Mouse (Mus musculus): Measurements from ENCODE around the gene Msh6. TPM values are rescaled to one million over a fixed set of nuclear protein-coding genes. Genes with fewer than 3 reads are reported as not detected.

The Msh6 gene
- total and polyA plus RNA-seq, 3 experiments, result 76.5 to 79.3 (median 79.0) TPM

DNA sequence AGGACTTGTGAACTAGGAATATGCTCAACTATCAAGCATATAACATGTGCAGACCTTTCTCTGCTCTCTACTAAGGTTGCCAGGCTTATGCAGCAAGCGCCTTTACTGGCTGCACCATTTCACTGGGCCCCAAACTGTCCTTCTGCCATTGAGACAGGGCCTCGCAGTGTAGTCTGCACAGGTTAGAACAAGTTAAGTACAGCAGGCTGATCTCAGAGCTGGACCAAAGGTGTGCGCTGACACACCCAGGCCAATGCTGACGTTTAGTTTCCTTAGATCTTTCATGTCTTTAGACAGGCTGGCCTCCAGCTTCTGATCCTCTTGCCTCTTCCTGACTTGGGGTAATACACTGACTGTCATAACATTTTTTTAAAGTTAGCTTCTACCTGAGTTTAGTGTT lies 22.9 kb downstream of the Msh6 start:
- Histone ChIP-seq H3K9ac (ENCODE audit: insufficient read depth, low read depth) (no peak overlapping the region), H3K79me2 (replicated peaks; ENCODE audit: control insufficient read depth, extremely low read depth, insufficient read depth, poor library complexity, severe bottlenecking) (peaks cover 5% of the 10 kb centered on the region; the same call in 1 of the 2 replicates), H3K27me3 (replicated peaks) (no peaks in the 10 kb centered on the region), H3K36me3 (replicated peaks in 1 of 2; ENCODE audit: control insufficient read depth in 1 of 2, insufficient read depth in 1 of 2, low read length in 1 of 2) (peaks cover 69 to 95% of the 10 kb centered on the region in 2 experiments), H3K4me3 (replicated peaks in 1 of 3; ENCODE audit: low read depth in 2 of 3, low read length in 2 of 3, poor library complexity in 1 of 3) (no peak overlapping the region), H3K27ac (ENCODE audit: insufficient read depth, low read depth) (no peak overlapping the region), H3K4me1 (ENCODE audit: control insufficient read depth in 1 of 2, insufficient read depth in 2 of 2) (no peaks in the 10 kb centered on the region), H3K4me2 (ENCODE audit: insufficient read depth, low read depth, poor library complexity, severe bottlenecking) (no peak overlapping the region), H3K9me3 (replicated peaks; ENCODE audit: low read length) (no peaks in the 10 kb centered on the region)
- TF ChIP-seq MAZ (IDR thresholded peaks at IDR 0.05; ENCODE audit: low read depth, low read length) (no peak), POLR2A (IDR thresholded peaks at IDR 0.05; ENCODE audit: low read depth, low read length) (no peak), ELF1 (IDR thresholded peaks at IDR 0.05; ENCODE audit: low read depth, low read length) (no peak), ZC3H11A (IDR thresholded peaks at IDR 0.05; ENCODE audit: low read depth, low read length) (no peak), E2F4 (IDR thresholded peaks at IDR 0.05; ENCODE audit: insufficient replicate concordance, low read depth, low read length) (no peak), NRF1 (IDR thresholded peaks at IDR 0.05; ENCODE audit: low read depth, low read length) (no peak), MEF2A (IDR thresholded peaks at IDR 0.05; ENCODE audit: borderline replicate concordance, low read depth, low read length) (no peak), USF1 (IDR thresholded peaks at IDR 0.05; ENCODE audit: low read depth, low read length) (no peak), PAX5 (IDR thresholded peaks at IDR 0.05; ENCODE audit: low read length) (no peak), MXI1 (IDR thresholded peaks at IDR 0.05; ENCODE audit: low read depth, low read length) (no peak), CTCF (conservative IDR thresholded peaks at IDR 0.05 in 1 of 2, IDR thresholded peaks at IDR 0.05 in 1 of 2; ENCODE audit: low read depth in 2 of 2, low read length in 2 of 2) (no peak), NELFE (IDR thresholded peaks at IDR 0.05; ENCODE audit: low read depth, low read length) (no peak)
- dilution Hi-C loops (cut with MboI; ENCODE audit: extremely low pct_ligation_motif_present, extremely low pct_unique_long_range_greater_than_20kb, low sequenced_read_pairs), result no loop called here
- DNase-seq (ENCODE audit: extremely low read depth), result no peak
- in situ Hi-C loops (cut with MboI; ENCODE audit: low pct_ligation_motif_present, low pct_unique_long_range_greater_than_20kb, low sequenced_read_pairs), result no loop called here

DNA sequence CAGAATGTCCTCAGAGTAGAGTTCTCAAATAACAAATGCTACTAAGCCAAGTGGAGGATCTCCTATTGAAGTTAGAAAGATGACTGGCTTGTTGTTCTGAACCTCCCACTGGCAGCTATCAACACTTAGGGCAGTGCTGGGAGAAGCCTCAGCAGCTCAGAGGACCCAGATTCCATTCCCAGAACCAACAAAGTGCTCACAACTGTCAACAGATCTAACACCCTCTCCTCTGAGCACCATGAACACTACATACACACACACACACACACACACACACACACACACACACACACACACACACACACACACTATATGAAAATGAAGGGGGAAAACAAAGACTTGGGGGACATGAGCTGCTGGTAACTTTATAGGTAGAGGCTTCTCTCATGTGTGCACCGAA lies 30.0 kb downstream of the Msh6 start:
- Histone ChIP-seq H3K27me3 (replicated peaks) (no peaks in the 10 kb centered on the region), H3K4me1 (ENCODE audit: control insufficient read depth in 1 of 2, insufficient read depth in 2 of 2) (no peaks in the 10 kb centered on the region), H3K9me3 (replicated peaks; ENCODE audit: low read length) (no peaks in the 10 kb centered on the region), H3K4me3 (replicated peaks in 1 of 3; ENCODE audit: low read depth in 2 of 3, low read length in 2 of 3, poor library complexity in 1 of 3) (no peak overlapping the region), H3K4me2 (ENCODE audit: insufficient read depth, low read depth, poor library complexity, severe bottlenecking) (no peak overlapping the region), H3K36me3 (replicated peaks in 1 of 2; ENCODE audit: control insufficient read depth in 1 of 2, insufficient read depth in 1 of 2, low read length in 1 of 2) (peaks cover 65 to 81% of the 10 kb centered on the region in 2 experiments), H3K9ac (ENCODE audit: insufficient read depth, low read depth) (no peak overlapping the region), H3K27ac (ENCODE audit: insufficient read depth, low read depth) (no peak overlapping the region), H3K79me2 (replicated peaks; ENCODE audit: control insufficient read depth, extremely low read depth, insufficient read depth, poor library complexity, severe bottlenecking) (peaks cover 15% of the 10 kb centered on the region)
- in situ Hi-C loops (cut with MboI; ENCODE audit: low pct_ligation_motif_present, low pct_unique_long_range_greater_than_20kb, low sequenced_read_pairs) (no loop called here), dilution Hi-C loops (cut with MboI; ENCODE audit: extremely low pct_ligation_motif_present, extremely low pct_unique_long_range_greater_than_20kb, low sequenced_read_pairs) (no loop called here)
- TF ChIP-seq NELFE (IDR thresholded peaks at IDR 0.05; ENCODE audit: low read depth, low read length) (no peak), POLR2AphosphoS2 (IDR thresholded peaks at IDR 0.05; ENCODE audit: low read depth, low read length) (peak; percentile 53; the same call in 1 of the 2 replicates)
- DNase-seq (ENCODE audit: extremely low read depth), result no peak

DNA sequence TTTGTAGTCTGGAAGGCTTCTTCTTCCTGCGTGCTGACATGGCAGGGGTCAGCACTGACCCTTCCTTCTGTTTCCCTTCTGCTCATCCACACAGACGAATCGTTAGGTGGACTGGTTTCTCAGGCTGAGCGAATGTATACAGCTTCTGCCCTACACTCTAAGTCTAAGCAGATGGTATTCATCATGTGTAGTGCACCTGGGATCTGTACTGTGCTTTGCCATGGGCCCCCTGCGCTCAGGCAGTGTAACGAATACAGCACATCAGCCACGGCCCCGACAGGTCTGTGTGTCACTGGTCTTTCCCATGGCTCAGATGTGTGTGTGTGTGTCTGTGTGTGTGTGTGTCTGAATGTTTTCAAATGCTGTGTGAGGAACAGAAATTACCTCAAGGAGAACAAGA lies 32.1 kb downstream of the Msh6 start:
- no peak overlapping the region for H3K4me2 ChIP-seq (ENCODE audit: insufficient read depth, low read depth, poor library complexity, severe bottlenecking)
- no peak for TF ChIP-seq ELF1 (IDR thresholded peaks at IDR 0.05; ENCODE audit: low read depth, low read length)
- no peak for TF ChIP-seq MAFK (IDR thresholded peaks at IDR 0.05; ENCODE audit: insufficient replicate concordance, low read length)
- no peak for TF ChIP-seq E2F4 (IDR thresholded peaks at IDR 0.05; ENCODE audit: insufficient replicate concordance, low read depth, low read length)
- TF ChIP-seq HCFC1 (IDR thresholded peaks at IDR 0.05; ENCODE audit: low read depth, low read length), result no peak
- peak; percentile 63; the same call in 1 of the 2 replicates for TF ChIP-seq POLR2AphosphoS2 (IDR thresholded peaks at IDR 0.05; ENCODE audit: low read depth, low read length)
- TF ChIP-seq MYC (IDR thresholded peaks at IDR 0.05; ENCODE audit: low read depth, low read length), result no peak
- H3K79me2 ChIP-seq (replicated peaks; ENCODE audit: control insufficient read depth, extremely low read depth, insufficient read depth, poor library complexity, severe bottlenecking), result peaks cover 17% of the 10 kb centered on the region
- in situ Hi-C loops (cut with MboI; ENCODE audit: low pct_ligation_motif_present, low pct_unique_long_range_greater_than_20kb, low sequenced_read_pairs), result no loop called here
- H3K9ac ChIP-seq (ENCODE audit: insufficient read depth, low read depth), result no peak overlapping the region
- no peak for DNase-seq (ENCODE audit: extremely low read depth)
- no peaks in the 10 kb centered on the region for H3K27me3 ChIP-seq (replicated peaks)
- no peak overlapping the region for H3K4me3 ChIP-seq (replicated peaks in 1 of 3; ENCODE audit: low read depth in 2 of 3, low read length in 2 of 3, poor library complexity in 1 of 3)
- no peak overlapping the region for H3K27ac ChIP-seq (ENCODE audit: insufficient read depth, low read depth)
- H3K9me3 ChIP-seq (replicated peaks; ENCODE audit: low read length), result no peaks in the 10 kb centered on the region
- no peaks in the 10 kb centered on the region for H3K4me1 ChIP-seq (ENCODE audit: control insufficient read depth in 1 of 2, insufficient read depth in 2 of 2)
- dilution Hi-C loops (cut with MboI; ENCODE audit: extremely low pct_ligation_motif_present, extremely low pct_unique_long_range_greater_than_20kb, low sequenced_read_pairs), result no loop called here
- peaks cover 64 to 82% of the 10 kb centered on the region in 2 experiments for H3K36me3 ChIP-seq (replicated peaks in 1 of 2; ENCODE audit: control insufficient read depth in 1 of 2, insufficient read depth in 1 of 2, low read length in 1 of 2)

Measured in CH12.LX (cell line).